Mouse (Mus musculus) thymus, adult 18-20 months (tissue): ENCODE results near the gene Irf2.

Experiments used
- DNase-seq, 2 experiments: peaks; one replicate each; pipeline ENCODE4 v3.0.0; 2022; ENCODE audit warnings: mixed read lengths in 2 of 2

Irf2 gene

DNA sequence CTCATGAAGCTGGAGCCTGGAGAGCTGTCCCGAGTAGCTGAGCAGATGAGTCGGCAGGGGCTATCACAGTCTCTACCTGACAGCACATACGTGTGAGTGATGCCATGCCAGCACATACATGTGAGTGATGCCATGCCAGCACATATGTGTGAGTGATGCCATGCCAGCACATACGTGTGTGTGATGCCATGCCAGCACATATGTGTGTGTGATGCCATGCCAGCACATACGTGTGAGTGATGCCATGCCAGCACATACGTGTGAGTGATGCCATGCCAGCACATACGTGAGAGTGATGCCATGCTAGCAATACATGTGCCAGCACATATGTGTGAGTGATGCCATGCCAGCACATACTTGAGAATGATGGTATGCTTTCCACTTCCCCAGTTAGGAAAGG lies 18.6 kb downstream of the Irf2 start:
- DNase-seq, result no peak

DNA sequence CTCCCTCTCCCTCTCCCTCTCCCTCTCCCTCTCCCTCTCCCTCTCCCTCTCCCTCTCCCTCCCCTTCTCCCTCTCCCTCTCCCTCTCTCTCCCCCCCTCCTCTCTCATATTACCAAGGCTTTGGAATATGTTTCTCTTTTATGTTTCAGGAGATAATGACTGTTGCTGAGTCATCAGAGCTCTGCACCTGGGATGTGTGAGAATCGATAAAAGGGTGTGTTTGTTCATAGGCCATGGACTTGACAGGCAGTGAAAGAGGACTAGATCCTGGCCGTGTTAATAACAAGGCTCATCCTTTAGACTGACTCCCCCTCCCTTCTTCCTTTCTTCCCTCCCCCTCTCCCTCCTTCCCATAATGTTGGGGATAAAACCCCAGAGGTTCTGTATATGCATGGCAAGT lies 19.1 kb downstream of the Irf2 start:
- no peak for DNase-seq

DNA sequence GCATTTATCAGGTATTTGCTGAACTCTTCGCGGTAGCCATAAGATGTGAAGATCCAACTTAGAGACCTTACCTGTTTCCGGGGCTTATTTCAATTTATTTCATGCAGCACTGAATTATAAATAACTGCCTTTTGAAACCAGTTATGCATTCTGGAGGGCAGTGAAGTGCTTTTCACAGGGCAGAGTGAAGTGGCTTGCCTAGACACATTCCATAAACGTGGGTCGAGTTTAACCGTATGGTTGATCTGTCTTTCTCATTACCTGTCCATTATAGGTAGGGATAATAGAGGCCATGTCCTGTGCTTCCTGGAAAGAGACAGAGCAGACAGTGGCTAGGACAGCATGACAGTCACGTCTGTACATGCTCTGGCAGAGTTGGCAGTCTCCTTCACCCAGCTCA lies 20.0 kb downstream of the Irf2 start:
- no peak for DNase-seq

DNA sequence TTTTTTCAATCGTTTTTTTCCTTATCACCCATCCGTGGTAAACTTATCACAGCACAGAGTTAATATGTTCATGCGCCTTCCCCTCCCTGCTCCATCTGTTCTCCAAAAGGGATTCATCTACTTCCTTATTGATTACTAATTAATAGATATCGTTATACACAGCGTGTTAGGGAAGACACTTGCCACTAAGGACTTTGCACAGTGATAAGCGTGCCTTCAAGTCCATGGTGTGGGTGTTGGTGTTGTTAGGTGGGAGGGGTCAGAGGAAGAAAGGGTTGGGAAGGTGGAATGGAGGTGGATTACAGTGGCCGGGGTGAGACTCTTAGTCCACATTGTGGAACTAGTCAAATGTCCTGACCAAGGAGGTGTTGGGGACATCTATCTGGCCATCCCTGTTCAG lies 21.2 kb downstream of the Irf2 start:
- DNase-seq, result no peak

DNA sequence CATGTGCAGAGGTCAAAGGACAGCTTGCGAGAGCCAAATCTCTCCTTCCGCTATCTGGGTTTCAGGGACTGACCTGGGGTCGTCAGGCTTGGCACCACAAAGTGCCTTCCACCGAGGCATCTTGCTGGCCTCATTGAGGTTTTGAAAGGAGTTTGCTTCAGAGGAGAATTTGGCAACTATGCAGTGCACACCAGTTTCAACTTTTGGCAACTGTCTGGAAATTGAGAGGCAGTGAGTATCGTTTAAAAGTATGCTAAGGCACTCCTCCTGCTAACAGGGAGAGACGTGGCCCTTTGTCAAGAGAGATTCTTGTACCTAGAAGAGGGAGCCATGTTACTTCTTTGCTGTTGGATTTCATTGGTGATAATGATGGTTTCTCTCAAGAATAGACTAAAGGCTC lies 21.9 kb downstream of the Irf2 start:
- no peak for DNase-seq

DNA sequence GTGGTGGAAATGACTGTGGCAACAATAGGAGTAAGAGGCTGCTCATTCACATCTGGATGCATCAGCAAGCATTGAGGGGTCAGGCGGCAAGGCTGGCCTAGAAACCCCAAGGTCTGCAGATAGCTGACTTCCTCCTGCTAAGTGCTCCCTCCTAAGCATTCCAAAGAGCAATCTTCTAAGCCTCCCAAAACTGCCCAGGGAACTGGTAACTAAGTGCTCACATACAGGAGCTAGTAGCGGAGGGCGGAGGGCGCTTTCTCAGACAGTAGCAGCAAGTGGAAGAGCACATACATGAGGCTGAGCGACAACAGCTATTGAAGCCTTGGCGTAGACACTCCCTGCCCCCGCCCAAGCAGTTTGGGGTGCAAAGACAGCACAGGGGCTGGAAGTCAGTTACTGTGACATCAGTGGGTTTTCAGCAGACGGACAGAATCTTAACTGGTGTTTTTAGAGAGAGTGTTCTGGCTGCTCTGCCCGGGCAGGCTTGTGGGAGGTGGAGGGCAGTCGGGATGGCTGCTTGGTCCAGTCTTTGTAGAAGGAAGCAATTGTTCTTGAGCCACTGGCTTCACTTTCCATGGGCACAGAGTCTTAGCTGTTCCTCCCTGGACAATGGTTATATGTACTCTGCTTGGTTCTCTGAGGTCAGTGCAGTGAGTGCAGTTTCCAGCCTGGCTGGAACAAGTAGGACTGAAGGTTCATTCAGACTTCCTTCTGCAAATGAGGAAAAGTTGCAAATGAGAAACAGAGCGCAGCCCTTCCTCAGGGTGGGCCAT lies 30.1 kb downstream of the Irf2 start:
- DNase-seq, result no peak

DNA sequence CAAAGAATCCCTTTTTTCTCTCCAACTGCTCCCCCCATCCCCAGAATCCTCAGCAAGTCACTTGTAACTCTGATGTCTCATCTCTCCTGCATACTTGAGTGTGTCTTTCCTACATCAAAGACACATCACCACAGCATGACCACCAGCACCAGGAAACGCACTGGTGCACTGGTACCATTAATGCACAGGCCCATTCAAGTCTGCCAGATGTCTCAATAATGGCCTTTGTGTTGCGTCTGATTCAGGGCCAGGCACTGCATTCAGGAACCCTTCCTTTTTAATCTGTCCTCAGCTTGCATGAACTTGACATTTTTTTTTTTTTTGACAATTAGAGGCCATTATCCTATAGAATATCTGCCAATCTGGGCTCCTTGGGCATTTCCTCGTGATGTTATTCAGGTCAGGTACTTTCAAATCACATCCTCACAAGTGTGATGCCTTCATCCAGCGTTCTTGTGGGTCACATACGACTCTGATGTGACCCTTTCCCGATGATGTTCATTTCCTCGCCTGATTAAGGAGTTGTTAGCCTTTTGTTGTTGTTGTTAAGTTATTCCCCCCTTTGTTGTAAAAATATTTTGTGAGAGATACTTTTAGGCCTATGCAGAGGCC lies 31.5 kb downstream of the Irf2 start:
- DNase-seq, result no peak

DNA sequence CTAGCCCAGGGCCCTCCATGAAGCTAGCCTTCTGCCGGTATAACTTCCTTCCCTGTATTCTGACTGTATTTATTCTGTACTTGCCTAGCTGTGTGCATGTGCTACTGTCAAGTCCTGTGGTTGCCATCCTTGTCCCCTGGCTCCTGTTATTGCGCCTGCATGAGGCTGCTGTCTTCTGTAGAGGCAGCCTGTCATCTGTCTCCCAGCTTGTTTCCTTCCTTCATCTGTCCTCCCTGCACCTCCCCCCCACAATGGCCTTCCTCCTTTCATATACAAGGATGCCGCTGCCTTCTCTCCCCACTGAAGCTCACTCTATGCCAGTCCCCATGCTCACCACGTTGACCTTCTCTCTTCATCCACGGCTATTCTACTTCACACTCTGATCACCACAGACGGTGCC lies 33.3 kb downstream of the Irf2 start:
- DNase-seq, result no peak

DNA sequence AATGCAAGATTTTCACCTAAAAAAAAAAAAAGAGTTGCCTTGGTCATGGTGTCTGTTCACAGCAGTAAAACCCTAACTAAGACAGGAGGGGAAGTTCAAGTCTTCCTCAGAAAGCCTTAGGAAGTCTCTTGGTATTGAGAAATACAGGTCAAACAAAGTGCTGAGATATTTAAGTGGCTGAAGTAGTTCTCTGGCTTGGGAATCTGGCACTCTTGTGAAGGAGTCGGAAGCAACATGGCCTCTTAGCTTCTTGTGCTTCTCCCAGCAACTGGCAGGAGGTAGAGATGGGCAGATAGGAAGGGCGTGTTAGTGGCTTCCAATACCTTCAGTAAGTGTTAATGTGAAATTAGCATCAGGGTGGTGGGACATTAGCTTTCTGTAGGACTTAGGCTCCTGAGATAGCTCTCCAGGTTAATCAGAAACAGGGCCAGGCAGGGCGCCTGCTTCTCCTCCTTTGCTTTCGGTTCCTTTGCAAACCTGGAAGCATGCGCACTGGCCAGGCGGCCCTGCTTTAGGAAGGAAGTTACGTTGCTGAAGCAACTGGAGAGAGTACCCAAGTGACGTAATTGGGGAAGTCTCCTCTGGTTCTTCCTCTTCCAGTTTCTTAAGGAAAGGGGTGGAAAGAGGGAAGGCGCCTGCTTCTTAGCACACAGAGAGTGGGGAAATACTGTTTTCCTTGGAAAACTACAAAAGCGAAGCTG lies 38.4 kb downstream of the Irf2 start:
- DNase-seq, result no peak

DNA sequence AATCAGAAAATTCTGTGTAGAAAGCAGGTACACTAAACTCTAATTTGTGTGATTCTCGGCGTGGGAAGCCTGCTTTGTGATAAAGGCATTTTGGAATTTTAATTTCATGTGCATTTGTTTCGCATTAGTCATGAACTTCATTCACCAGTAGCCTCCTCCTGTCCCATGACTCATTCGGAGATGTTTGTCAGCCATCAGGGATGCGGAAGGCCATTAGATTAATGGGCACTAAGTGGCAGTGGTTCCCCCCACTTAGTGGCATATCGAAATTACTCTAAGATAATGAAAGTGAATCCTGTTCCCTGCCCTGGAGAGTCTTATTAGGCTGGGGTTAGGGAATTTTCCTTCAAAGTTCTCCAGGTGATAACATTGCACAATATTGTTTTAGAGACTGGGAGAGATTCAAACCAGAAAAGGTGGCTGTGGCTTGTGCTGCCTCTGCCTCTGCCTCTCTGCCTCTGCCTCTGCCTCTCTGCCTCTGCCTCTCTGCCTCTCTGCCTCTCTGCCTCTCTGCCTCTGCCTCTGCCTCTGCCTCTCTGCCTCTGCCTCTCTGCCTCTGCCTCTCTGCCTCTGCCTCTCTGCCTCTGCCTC lies 41.6 kb downstream of the Irf2 start:
- DNase-seq, result no peak

DNA sequence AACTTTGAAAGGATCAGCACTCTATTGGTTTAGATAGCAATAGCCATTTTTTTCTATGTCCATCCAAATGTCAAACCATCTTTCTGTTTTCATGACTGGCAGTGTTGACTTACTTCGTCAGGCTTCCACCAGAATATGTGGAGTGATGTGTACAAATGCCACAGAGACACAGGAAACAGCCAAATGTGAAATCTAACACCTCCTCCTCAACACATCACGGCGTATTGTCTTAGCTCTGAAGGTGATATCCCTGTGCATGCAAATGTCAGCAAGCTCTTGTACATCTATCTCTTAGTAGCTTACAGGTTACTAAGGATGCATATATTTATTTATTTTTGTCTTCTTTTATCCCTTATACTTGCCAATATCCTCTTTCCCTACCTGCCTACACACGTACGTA lies 42.7 kb downstream of the Irf2 start:
- DNase-seq, result no peak

DNA sequence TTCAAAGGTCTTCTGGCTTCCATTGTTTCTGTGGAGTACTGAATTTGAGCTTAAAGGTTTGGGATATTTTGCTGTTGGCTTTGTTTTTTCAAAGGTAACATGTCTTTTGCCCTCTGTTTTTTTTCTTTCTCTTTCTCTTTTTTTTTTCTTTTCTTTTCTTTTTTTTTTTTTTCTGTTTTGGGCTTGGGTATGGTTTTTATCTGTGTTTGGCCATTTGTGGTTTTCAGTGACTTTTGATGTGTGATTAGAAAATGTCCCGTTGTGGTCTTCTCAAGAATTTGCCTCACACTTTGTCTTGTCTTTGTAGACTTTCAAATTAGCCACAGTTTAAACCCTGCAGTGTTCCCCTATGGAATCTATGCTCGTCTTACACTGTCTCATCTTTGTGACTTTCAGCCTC lies 45.5 kb downstream of the Irf2 start:
- DNase-seq, result no peak

DNA sequence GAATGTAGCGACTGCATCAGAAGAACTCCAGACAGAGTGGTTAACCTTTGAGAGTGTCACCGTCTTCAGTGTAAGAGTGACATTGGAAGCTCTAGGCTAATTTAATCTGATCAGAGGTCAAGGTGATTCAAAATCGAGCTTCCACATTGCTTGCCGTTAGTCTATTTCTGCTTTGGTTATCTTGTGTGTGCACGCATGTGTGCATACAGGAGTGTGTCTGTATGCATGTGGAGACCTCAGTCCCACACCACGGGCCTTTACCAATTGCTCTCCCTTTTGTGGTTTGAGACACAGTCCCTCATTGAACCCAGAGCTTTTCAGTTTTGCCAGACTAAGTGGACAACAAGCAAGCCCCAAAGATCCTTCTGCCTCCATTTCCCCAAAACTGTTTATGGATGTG lies 46.4 kb downstream of the Irf2 start:
- no peak for DNase-seq

DNA sequence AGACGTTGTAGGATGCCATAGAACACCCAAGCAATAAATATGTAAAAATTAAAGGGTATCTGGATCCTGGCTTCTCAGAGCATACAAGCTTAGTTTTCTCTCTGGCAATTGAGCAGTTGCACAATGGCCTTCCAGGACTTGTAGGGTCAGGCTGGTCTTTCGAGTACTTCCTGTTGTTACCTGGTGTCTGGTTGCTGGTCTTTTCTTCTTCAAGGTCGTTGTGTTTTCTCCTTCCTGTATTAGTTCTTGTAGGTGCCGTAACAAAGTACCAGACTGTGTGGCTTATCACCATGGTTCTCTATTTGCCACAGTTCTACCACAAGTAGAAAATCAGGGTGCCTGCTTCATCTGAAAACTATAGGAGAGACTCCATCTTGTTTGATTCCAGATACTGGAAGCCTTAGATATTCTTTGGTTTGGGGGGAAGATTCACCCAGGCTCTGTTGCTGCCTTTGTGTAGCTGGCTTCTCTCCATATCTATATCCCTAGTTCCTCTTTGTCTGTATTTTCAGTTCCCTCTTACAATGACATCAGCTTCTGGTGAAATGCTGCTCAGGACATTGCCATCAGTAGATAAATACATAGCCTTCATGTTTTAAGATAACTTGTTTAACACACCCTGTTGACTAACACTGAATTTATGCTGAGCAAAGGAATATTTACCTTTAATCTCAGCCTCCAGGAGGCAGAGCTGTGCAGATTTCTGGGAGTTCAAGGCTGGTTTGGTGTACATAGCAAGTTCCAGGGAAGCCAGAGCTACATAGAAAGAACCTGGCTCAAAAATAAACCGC lies 49.8 kb downstream of the Irf2 start:
- DNase-seq, result no peak

DNA sequence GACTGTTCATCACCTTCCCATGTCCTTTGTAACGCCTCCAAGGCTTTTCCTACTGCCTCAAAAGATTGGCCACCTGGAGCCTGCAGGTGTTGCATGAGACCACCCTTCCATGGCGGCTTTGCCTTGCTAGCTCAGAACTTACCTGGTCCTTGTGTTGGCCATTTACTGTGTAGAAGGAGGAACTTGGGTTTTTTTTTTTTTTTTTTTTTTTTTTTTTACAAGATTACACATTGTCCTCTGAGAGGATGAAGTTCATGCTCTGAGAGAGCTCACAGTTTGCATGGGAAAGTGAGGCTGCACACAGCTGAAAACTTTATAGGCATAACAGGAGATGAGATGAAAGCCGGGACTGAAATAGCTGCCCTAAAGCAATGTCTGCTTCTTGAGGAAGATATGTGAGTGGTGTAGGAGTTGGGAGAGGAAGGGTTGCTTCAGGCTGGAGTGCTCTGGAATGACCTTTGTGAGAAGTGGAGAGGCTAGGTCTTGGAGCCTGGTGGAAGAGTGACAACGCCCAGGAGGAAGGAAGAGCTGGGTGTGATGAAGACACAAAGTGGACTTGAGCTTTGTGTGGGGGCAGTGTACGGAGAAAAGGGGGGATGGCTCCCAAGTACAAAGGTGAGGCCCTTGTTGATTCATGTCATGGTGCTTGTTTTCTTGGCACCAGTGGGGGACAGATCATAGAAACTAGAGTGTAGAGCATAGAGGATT lies 52.3 kb downstream of the Irf2 start:
- no peak for DNase-seq

DNA sequence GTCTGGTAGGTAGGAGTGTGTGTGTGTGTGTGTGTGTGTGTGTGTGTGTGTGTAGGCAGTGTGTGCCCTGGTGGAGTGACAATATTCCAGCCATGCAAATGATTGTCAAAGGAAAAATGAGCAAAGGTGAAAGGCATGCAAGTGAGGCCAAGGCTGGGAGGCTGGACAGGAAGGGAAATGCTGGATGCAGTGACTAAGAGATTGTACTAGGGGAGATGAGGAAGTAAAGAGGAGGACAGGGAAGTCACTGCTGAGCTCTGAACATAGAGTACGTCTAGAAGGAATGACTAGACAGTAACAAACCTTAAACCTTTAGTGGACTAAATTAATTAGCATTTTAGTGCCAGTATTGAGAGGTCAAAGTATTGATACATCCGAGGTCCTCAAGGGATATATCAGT lies 53.1 kb downstream of the Irf2 start:
- DNase-seq, result no peak

DNA sequence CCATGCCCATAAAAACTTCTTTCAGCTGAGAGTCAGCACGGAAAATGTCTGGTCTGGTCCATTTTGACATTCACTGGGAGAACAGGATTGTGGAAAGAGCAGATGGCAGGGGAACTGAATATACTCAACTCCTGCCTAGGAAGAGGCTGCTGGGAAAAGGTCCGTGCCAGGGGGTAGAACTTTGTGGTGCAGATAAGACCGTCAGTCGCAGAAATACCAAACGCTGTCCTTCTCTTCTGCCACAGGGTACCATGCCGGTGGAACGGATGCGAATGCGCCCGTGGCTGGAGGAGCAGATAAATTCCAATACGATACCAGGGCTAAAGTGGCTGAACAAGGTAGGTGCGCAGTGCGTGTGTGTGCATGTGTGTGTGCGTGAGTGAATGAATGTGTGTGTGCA lies 53.7 kb downstream of the Irf2 start:
- no peak for DNase-seq

DNA sequence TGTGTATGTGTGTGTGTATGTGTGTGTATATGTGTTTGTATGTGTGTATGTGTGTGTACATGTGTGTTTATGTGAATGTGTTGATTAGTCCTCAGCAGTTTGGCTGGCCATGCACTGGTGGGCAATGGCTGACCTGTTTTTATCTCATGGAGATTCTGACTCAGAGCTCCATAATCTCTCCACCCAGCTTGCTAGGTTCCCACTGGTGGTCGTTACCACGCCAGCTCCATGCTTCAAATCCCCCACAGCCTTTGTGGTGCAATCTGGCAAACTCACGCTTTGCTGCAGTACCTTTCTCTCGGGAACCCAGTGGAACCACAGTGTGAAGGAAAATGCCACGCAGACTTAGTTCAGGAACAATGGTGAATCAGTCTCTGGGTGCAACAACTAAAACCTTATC lies 54.8 kb downstream of the Irf2 start:
- no peak for DNase-seq

DNA sequence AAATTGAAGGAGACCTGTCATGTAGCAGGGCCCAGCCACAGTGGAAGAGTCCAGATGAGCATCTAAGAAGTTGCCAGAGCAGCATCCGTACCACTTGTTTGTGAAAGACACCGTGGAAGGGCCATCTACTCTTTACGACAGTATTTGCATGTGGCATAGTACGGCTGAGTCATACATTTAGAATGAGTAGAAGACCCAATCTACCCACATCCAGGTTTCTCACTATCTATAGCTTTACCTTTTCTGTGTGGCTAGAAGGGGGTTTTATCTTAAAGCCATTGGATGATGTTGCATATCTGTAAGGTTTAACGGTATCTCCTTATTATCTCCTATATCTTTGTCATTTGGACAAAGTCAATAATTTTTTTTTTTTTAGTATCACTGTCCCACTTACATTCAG lies 59.7 kb downstream of the Irf2 start:
- no peak for DNase-seq

DNA sequence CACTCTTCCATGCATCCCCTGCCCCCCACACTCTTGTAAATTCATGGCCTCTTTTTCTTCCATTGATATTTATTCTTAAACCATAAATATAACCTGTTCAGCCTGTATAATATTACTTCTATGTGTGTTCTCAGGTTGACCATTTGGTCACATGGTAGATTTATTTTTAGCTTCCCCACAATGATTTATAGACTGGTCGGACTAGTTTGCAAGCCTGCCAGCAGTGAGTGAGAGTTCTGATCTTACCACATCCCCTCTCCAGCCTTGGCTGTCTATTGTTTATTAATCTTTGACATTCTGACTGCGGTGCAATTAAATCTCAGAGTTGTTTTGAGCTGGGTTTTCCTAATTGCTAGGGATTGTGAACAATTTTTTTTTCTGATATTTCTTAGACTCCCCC lies 60.2 kb downstream of the Irf2 start:
- no peak for DNase-seq

DNA sequence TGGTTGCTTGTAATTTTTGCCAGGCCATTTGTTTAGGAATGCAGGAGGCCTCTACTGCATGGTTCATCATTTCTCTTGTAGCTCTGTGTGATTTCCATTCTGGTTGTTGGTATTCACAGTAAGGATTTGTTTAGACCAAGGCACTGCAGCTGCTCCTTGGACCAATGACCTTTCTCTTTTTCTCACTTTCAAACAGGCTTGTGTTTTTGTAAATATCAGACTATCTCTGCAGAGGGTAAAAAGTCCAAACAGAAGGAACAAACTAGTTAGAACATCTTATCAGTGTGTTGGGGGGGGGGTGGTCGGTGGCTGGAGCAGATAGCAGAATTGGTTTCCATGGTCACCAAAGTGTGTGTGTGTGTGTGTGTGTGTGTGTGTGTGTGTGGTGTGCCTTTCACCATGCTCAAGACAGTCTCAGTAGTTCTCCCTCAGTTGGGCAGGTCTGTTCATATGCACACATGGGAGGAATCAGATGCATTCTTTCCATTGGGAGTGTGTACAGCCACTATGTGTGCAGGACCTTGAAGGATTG lies 61.7 kb downstream of the Irf2 start:
- DNase-seq, result no peak

DNA sequence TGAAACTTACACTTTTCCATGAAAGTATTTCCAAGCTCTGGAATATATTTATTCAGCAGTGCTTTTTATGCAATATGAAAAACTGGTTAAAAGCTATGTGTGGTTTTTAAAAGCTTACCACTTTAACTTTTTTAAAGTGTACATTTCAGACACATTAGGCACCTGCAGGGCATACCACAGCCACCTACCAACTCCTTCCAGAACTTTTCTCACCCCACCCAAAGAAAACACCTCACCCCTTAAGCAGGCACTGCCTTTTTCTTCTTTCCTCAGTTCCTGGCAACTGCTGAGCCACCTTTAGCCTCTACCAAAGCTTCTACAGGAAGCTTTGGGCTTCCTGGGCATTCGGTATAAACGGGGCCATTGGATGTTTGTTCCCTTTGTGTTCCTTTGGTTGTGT lies 62.5 kb downstream of the Irf2 start:
- DNase-seq, result no peak
